Mouse (Mus musculus): ENCODE results near the gene Cfdp1. TPM values are rescaled to one million over a fixed set of nuclear protein-coding genes. Genes with fewer than 3 reads are reported as not detected.
A peak's percentile ranks its signal among the peaks of the same experiment; 100 is the strongest.

Cfdp1 gene
- polyA plus RNA-seq, 1 experiment from 2014 or later, result 184 TPM

DNA sequence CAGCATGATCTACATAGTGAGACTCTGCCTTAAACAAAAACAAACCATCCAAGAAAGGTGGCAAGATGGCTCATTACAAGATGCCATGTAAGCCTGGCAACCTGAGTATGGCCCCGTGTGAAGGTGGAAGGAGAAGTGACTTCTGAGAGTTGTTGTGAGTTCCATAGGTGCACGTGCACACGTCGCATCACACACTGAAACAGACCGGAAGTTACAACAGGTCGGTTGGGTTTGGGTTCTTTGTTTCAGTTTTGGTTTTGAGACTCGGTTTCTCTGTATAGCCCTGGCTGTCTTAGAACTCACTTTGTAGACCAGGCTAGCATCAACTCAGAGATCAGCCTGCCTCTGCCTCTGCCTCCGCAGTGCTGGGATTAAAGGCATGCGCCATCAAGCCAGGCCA, 40.3 kb downstream of the Cfdp1 start:
- Histone ChIP-seq H3K9me3 (replicated peaks) (no peaks in the 10 kb centered on the region), H3K9ac (no peak overlapping the region), H3K36me3 (ENCODE audit: poor library complexity, severe bottlenecking) (peaks cover 17% of the 10 kb centered on the region; the same call in 1 of the 2 replicates), H3K27me3 (no peaks in the 10 kb centered on the region), H3K4me3 (no peak overlapping the region), H3K4me1 (peaks cover 3% of the 10 kb centered on the region; the same call in 1 of the 2 replicates), H3K4me2 (no peak overlapping the region), H3K27ac (no peak overlapping the region)
- WGBS, result 96% methylated on average over 9 of the region's 9 CpGs
- ATAC-seq, result no peak

GRCm38 (mm10) chr8:111812835-111813234, 41.3 kb downstream of the Cfdp1 start:
- 0 out of 2 replicates have a peak, but pooled peaks have one; percentile 16 for ATAC-seq
- Histone ChIP-seq H3K9me3 (replicated peaks) (no peaks in the 10 kb centered on the region), H3K27ac (no peak overlapping the region), H3K36me3 (ENCODE audit: poor library complexity, severe bottlenecking) (peaks cover 17% of the 10 kb centered on the region; the same call in 1 of the 2 replicates), H3K4me2 (no peak overlapping the region), H3K27me3 (no peaks in the 10 kb centered on the region), H3K4me1 (peaks cover 3% of the 10 kb centered on the region; the same call in 1 of the 2 replicates), H3K4me3 (no peak overlapping the region), H3K9ac (no peak overlapping the region)
- WGBS, result 80% methylated on average over 1 of the region's 1 CpGs

- H3K9ac ChIP-seq, result no peak overlapping the region
- no peak for ATAC-seq
- no peak overlapping the region for H3K4me2 ChIP-seq
- 77% methylated on average over 2 of the region's 2 CpGs for WGBS
- no peaks in the 10 kb centered on the region for H3K9me3 ChIP-seq (replicated peaks)
- H3K4me3 ChIP-seq, result no peak overlapping the region
- peaks cover 10% of the 10 kb centered on the region; the same call in 1 of the 2 replicates for H3K36me3 ChIP-seq (ENCODE audit: poor library complexity, severe bottlenecking)
- peaks cover 3% of the 10 kb centered on the region; the same call in 1 of the 2 replicates for H3K4me1 ChIP-seq
- no peak overlapping the region for H3K27ac ChIP-seq
- no peaks in the 10 kb centered on the region for H3K27me3 ChIP-seq
These were observed 43.3 kb downstream of the Cfdp1 start for GRCm38 (mm10) chr8:111810656-111811336.

DNA sequence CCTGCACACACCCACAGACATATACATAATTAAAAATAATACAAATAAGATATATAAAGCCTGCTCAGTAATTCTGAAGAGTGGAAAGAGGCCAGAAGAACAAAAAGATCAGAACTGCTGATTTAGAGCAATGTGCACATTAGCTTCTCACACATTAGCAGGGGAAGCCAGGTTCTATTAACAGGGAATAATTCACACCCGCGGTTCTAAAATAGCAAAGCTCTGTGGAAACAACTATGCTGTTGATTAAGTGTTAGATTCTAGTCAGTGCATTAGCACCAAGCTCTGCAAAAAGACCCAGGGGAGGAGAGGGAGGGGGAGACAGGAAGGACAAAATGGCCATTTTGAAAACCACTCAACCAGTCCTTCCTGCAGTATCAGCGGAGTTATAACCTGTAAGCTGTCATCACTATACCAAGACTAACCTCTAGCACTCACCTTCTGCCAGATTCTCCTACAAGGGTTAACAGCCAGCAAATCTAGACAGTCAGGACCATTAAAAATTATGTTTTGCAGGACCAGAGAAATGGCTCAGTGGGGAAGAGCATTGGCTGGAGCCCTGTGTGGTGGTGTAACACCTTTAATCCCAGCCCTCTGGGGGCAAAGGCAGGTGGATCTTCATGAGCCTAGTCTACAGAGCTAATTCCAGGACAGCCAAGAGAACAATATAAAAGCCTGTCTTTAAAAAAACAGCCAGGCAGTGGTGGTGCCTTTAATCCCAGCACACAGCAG, 45.0 kb downstream of the Cfdp1 start:
- peak; percentile 21; the same call in 1 of the 2 replicates for ATAC-seq
- 81% methylated on average over 3 of the region's 3 CpGs for WGBS
- peaks cover 3% of the 10 kb centered on the region; the same call in 1 of the 2 replicates for H3K4me1 ChIP-seq
- no peaks in the 10 kb centered on the region for H3K9me3 ChIP-seq (replicated peaks)
- no peak overlapping the region for H3K9ac ChIP-seq
- H3K27ac ChIP-seq, result 0 out of 2 replicates have a peak overlapping the region, but pooled peaks have one; percentile 14
- H3K4me3 ChIP-seq, result no peak overlapping the region
- H3K4me2 ChIP-seq, result no peak overlapping the region
- H3K27me3 ChIP-seq, result no peaks in the 10 kb centered on the region
- H3K36me3 ChIP-seq (ENCODE audit: poor library complexity, severe bottlenecking), result peaks cover 9% of the 10 kb centered on the region; the same call in 1 of the 2 replicates

DNA sequence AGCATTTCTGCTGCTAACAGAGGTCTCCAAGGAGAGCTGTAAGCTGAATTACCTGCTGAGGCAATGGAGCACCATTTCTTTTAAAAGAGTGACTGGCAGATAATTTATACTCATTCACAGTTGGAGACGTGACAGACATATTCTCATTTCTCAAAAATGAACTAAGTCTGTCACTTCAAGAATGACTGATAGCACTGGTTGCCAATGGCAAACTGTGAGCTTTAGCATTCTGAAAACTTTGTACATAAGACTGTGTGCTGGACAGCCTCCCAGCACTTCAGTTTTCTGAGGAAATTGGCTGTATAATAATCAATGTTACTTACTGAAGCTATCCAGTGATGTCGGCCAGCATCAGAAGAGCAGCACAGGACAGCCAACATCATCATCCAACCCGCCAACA, 46.1 kb downstream of the Cfdp1 start:
- no peak overlapping the region for H3K4me2 ChIP-seq
- H3K27ac ChIP-seq, result no peak overlapping the region
- no peaks in the 10 kb centered on the region for H3K36me3 ChIP-seq (ENCODE audit: poor library complexity, severe bottlenecking)
- no peak for ATAC-seq
- peaks cover 3% of the 10 kb centered on the region; the same call in 1 of the 2 replicates for H3K4me1 ChIP-seq
- no peaks in the 10 kb centered on the region for H3K27me3 ChIP-seq
- H3K4me3 ChIP-seq, result no peak overlapping the region
- no peaks in the 10 kb centered on the region for H3K9me3 ChIP-seq (replicated peaks)
- H3K9ac ChIP-seq, result no peak overlapping the region
- WGBS, result 90% methylated on average over 3 of the region's 3 CpGs

DNA sequence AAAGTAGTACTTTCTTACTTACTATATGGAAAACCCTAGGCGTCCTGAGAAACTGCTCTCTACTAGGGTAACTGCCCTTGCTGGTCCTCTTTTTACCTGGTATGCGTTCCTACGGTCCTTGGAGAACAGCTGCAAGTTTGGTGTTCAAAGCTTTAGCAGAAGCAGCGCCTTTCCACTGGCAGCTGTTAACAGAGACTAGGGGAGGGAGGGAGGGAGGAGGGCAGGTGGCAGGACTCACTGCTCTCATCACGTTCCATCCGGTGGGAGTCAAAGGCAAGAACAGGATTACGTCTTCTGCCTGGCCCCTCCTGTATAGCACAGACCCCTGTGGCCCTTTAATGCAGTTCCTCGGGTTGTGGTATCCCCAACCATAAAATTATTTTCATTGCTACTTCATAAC, 50.7 kb downstream of the Cfdp1 start:
- H3K9me3 ChIP-seq (replicated peaks), result no peaks in the 10 kb centered on the region
- no peaks in the 10 kb centered on the region for H3K36me3 ChIP-seq (ENCODE audit: poor library complexity, severe bottlenecking)
- H3K27ac ChIP-seq, result no peak overlapping the region
- H3K4me2 ChIP-seq, result no peak overlapping the region
- no peak overlapping the region for H3K4me3 ChIP-seq
- H3K27me3 ChIP-seq, result no peaks in the 10 kb centered on the region
- no peak overlapping the region for H3K9ac ChIP-seq
- H3K4me1 ChIP-seq, result 0 out of 2 replicates have a peak, but pooled peaks cover 5% of the 10 kb centered on the region
- 81% methylated on average over 8 of the region's 8 CpGs for WGBS
- no peak for ATAC-seq

GRCm38 (mm10) chr8:111802256-111802655, 51.8 kb downstream of the Cfdp1 start:
- 89% methylated on average over 7 of the region's 7 CpGs for WGBS
- no peak overlapping the region for H3K9ac ChIP-seq

GRCm38 (mm10) chr8:111801456-111801855, 52.6 kb downstream of the Cfdp1 start:
- H3K9me3 ChIP-seq (replicated peaks), result no peaks in the 10 kb centered on the region
- 56% methylated on average over 6 of the region's 6 CpGs for WGBS
- no peaks in the 10 kb centered on the region for H3K27me3 ChIP-seq
- H3K36me3 ChIP-seq (ENCODE audit: poor library complexity, severe bottlenecking), result no peaks in the 10 kb centered on the region
- no peak for ATAC-seq
- no peak overlapping the region for H3K4me3 ChIP-seq
- no peak overlapping the region for H3K4me2 ChIP-seq
- peak overlapping the region; percentile 32; the same call in 1 of the 2 replicates for H3K27ac ChIP-seq
- H3K9ac ChIP-seq, result no peak overlapping the region
- H3K4me1 ChIP-seq, result 0 out of 2 replicates have a peak, but pooled peaks cover 5% of the 10 kb centered on the region

More at GRCm38 (mm10) chr8:111802256-111802655, 51.8 kb downstream of the Cfdp1 start:
- H3K4me1 ChIP-seq, result 0 out of 2 replicates have a peak, but pooled peaks cover 5% of the 10 kb centered on the region
- no peak overlapping the region for H3K4me2 ChIP-seq
- no peak for ATAC-seq
- 0 out of 2 replicates have a peak overlapping the region, but pooled peaks have one; percentile 25 for H3K27ac ChIP-seq
- no peaks in the 10 kb centered on the region for H3K9me3 ChIP-seq (replicated peaks)
- no peaks in the 10 kb centered on the region for H3K27me3 ChIP-seq
- no peak overlapping the region for H3K4me3 ChIP-seq
- H3K36me3 ChIP-seq (ENCODE audit: poor library complexity, severe bottlenecking), result no peaks in the 10 kb centered on the region

- no peak for ATAC-seq
- Histone ChIP-seq H3K9ac (no peak overlapping the region), H3K4me3 (no peak overlapping the region), H3K4me1 (peaks cover 12% of the 10 kb centered on the region), H3K27ac (no peak overlapping the region), H3K36me3 (ENCODE audit: poor library complexity, severe bottlenecking) (0 out of 2 replicates have a peak, but pooled peaks cover 5% of the 10 kb centered on the region), H3K27me3 (no peaks in the 10 kb centered on the region), H3K9me3 (replicated peaks) (no peaks in the 10 kb centered on the region), H3K4me2 (no peak overlapping the region)
- 59% methylated on average over 1 of the region's 1 CpGs for WGBS
These were observed 57.6 kb downstream of the Cfdp1 start for GRCm38 (mm10) chr8:111796528-111796927.

DNA sequence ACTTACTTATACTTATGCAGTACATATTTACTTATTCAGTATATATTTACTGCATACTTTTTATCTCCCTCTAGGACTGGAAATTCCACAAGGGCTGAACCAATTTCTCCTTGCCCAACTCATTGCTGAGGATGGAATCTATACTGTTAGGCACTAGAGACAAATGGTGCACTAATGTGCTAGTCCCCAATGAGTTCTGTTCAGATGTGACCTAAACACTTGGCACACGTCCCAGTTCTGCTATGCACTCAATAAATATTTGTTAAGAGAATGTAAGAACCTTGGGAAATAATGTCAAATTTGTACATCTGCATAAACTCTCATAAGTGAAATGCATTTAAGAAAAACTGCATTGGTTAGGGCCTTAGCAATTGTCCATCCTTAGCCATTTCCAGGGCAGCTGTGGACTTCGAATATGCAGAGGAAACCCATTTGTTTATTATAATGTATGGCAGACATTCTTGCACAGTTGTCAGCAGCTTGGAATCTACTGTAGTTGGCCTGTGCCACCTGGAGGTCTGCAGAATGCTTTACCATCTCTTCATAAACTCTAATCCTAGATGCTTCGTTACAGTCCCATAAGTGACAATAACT, 60.7 kb downstream of the Cfdp1 start:
- peaks cover 22% of the 10 kb centered on the region for H3K4me1 ChIP-seq
- no peak overlapping the region for H3K4me2 ChIP-seq
- no peak overlapping the region; the same call in 1 of the 2 replicates for H3K27ac ChIP-seq
- H3K27me3 ChIP-seq, result no peaks in the 10 kb centered on the region
- WGBS, result 82% methylated on average over 3 of the region's 3 CpGs
- H3K4me3 ChIP-seq, result no peak overlapping the region
- no peak overlapping the region for H3K9ac ChIP-seq
- ATAC-seq, result no peak
- no peaks in the 10 kb centered on the region for H3K9me3 ChIP-seq (replicated peaks)
- peaks cover 7% of the 10 kb centered on the region; the same call in 1 of the 2 replicates for H3K36me3 ChIP-seq (ENCODE audit: poor library complexity, severe bottlenecking)

- Histone ChIP-seq H3K27me3 (no peaks in the 10 kb centered on the region), H3K27ac (peak overlapping the region; percentile 40), H3K9me3 (replicated peaks) (no peaks in the 10 kb centered on the region), H3K4me1 (peaks cover 42% of the 10 kb centered on the region), H3K36me3 (ENCODE audit: poor library complexity, severe bottlenecking) (peaks cover 7% of the 10 kb centered on the region; the same call in 1 of the 2 replicates), H3K4me2 (no peak overlapping the region), H3K4me3 (no peak overlapping the region), H3K9ac (no peak overlapping the region)
- no peak for ATAC-seq
These were observed 64.5 kb downstream of the Cfdp1 start for GRCm38 (mm10) chr8:111789639-111790038.

GRCm38 (mm10) chr8:111789200-111789599, 64.9 kb downstream of the Cfdp1 start:
- no peaks in the 10 kb centered on the region for H3K9me3 ChIP-seq (replicated peaks)
- no peak for ATAC-seq
- H3K4me3 ChIP-seq, result no peak overlapping the region
- no peaks in the 10 kb centered on the region for H3K27me3 ChIP-seq
- WGBS, result 15% methylated on average over 4 of the region's 4 CpGs
- no peak overlapping the region for H3K4me2 ChIP-seq
- H3K27ac ChIP-seq, result peak overlapping the region; percentile 31
- H3K9ac ChIP-seq, result no peak overlapping the region
- H3K4me1 ChIP-seq, result peaks cover 42% of the 10 kb centered on the region
- peaks cover 5% of the 10 kb centered on the region; the same call in 1 of the 2 replicates for H3K36me3 ChIP-seq (ENCODE audit: poor library complexity, severe bottlenecking)
